Mouse (Mus musculus): ENCODE measurements around the gene Arid1b.

Gene Arid1b

GRCm38 (mm10) chr17:5188400-5188799, 194.3 kb downstream of the Arid1b start:
- DNase-seq (ENCODE audit: low read depth, low spot score): no peak

GRCm38 (mm10) chr17:5189551-5190351, 195.6 kb downstream of the Arid1b start:
- DNase-seq (ENCODE audit: low read depth, low spot score): peak; percentile 98

- DNase-seq (ENCODE audit: low read depth, low spot score): no peak
Observed at GRCm38 (mm10) chr17:5190367-5190766, 196.2 kb downstream of the Arid1b start.

- no peak for DNase-seq (ENCODE audit: low read depth, low spot score)
Observed at GRCm38 (mm10) chr17:5194157-5194916, 200.2 kb downstream of the Arid1b start.

- DNase-seq (ENCODE audit: low read depth, low spot score): no peak
Observed at GRCm38 (mm10) chr17:5195397-5195796, 201.3 kb downstream of the Arid1b start.

- no peak for DNase-seq (ENCODE audit: low read depth, low spot score)
Observed at GRCm38 (mm10) chr17:5196005-5196404, 201.9 kb downstream of the Arid1b start.

GRCm38 (mm10) chr17:5196508-5196907, 202.4 kb downstream of the Arid1b start:
- no peak for DNase-seq (ENCODE audit: low read depth, low spot score)

- DNase-seq (ENCODE audit: low read depth, low spot score): no peak
Observed at GRCm38 (mm10) chr17:5197083-5197482, 203.0 kb downstream of the Arid1b start.

GRCm38 (mm10) chr17:5197765-5198164, 203.6 kb downstream of the Arid1b start:
- DNase-seq (ENCODE audit: low read depth, low spot score): no peak

- no peak for DNase-seq (ENCODE audit: low read depth, low spot score)
Observed at GRCm38 (mm10) chr17:5198252-5198651, 204.1 kb downstream of the Arid1b start.

GRCm38 (mm10) chr17:5198811-5199210, 204.7 kb downstream of the Arid1b start:
- no peak for DNase-seq (ENCODE audit: low read depth, low spot score)

- no peak for DNase-seq (ENCODE audit: low read depth, low spot score)
Observed at GRCm38 (mm10) chr17:5200638-5201037, 206.5 kb downstream of the Arid1b start.

GRCm38 (mm10) chr17:5201859-5202598, 207.9 kb downstream of the Arid1b start:
- peak; percentile 83 for DNase-seq (ENCODE audit: low read depth, low spot score)

- no peak for DNase-seq (ENCODE audit: low read depth, low spot score)
Observed at GRCm38 (mm10) chr17:5202756-5203155, 208.6 kb downstream of the Arid1b start.

- DNase-seq (ENCODE audit: low read depth, low spot score): no peak
Observed at GRCm38 (mm10) chr17:5203346-5204102, 209.4 kb downstream of the Arid1b start.

- DNase-seq (ENCODE audit: low read depth, low spot score): peak; percentile 10
Observed at GRCm38 (mm10) chr17:5204103-5204665, 210.1 kb downstream of the Arid1b start.

GRCm38 (mm10) chr17:5205163-5205581, 211.0 kb downstream of the Arid1b start:
- no peak for DNase-seq (ENCODE audit: low read depth, low spot score)

- DNase-seq (ENCODE audit: low read depth, low spot score): no peak
Observed at GRCm38 (mm10) chr17:5206731-5207130, 212.6 kb downstream of the Arid1b start.

- DNase-seq (ENCODE audit: low read depth, low spot score): no peak
Observed at GRCm38 (mm10) chr17:5207881-5208280, 213.7 kb downstream of the Arid1b start.

- DNase-seq (ENCODE audit: low read depth, low spot score): peak; percentile 63
Observed at GRCm38 (mm10) chr17:5208362-5208761, 214.2 kb downstream of the Arid1b start.

- no peak for DNase-seq (ENCODE audit: low read depth, low spot score)
Observed at GRCm38 (mm10) chr17:5209076-5209475, 214.9 kb downstream of the Arid1b start.
